Mouse (Mus musculus): ENCODE measurements around the gene Snx9. TPM values are rescaled to one million over a fixed set of nuclear protein-coding genes. Genes with fewer than 3 reads are reported as not detected.

The Snx9 gene
- total and polyA plus RNA-seq, 2 experiments: 19.7 to 30.5 TPM

- TF ChIP-seq CTCF (IDR thresholded peaks at IDR 0.05; ENCODE audit: low read depth, low read length) (no peak), POLR2A (IDR thresholded peaks at IDR 0.05; ENCODE audit: extremely low read depth, insufficient read depth, low read length) (no peak)
- 50% methylated on average over 7 of the region's 7 CpGs for WGBS
- DNase-seq (ENCODE audit: extremely low read depth, low read depth, low spot score): peak; percentile 92
- H3K27me3 ChIP-seq (ENCODE audit: control insufficient read depth, insufficient read depth, low read length): no peaks in the 10 kb centered on the region
- H3K9ac ChIP-seq (ENCODE audit: low read depth, low read length): no peak overlapping the region
- peaks cover 12% of the 10 kb centered on the region for H3K4me1 ChIP-seq (ENCODE audit: control insufficient read depth, insufficient read depth, low read length)
- H3K36me3 ChIP-seq (ENCODE audit: control insufficient read depth, insufficient read depth, low read length): no peaks in the 10 kb centered on the region
- H3K27ac ChIP-seq (replicated peaks; ENCODE audit: insufficient read depth, low read depth, low read length): no peak overlapping the region
- peaks cover 22% of the 10 kb centered on the region for H3K79me2 ChIP-seq (ENCODE audit: control insufficient read depth, insufficient read depth, low read length)
- H3K4me3 ChIP-seq (ENCODE audit: insufficient read depth, low read depth, low read length): no peak overlapping the region
Measured at GRCm38 (mm10) chr17:5868319-5869031, 27.3 kb downstream of the Snx9 start.

DNA sequence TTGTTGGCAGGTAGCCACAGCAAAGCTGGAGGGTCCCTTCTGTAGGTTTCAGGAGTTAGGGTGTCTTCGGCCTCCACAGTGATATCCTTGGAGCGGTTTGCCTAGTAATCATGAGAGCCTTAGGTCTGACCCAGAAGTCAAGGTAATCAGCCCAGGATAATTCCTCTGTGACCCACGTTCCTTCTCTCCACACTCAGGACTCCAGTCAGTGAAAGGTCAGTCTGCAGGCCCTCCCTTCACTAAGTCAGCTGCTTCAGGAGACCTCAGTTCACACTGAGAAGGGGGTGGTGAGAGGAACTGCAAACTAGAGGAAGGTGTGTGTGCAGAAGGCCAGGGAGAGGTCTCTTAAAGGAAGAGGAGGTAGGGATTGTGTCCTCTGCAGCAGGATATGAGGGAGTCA is 28.3 kb downstream of the Snx9 start:
- H3K36me3 ChIP-seq (ENCODE audit: control insufficient read depth, insufficient read depth, low read length): no peaks in the 10 kb centered on the region
- peaks cover 22% of the 10 kb centered on the region for H3K79me2 ChIP-seq (ENCODE audit: control insufficient read depth, insufficient read depth, low read length)
- TF ChIP-seq POLR2A (IDR thresholded peaks at IDR 0.05; ENCODE audit: extremely low read depth, insufficient read depth, low read length) (no peak), CTCF (IDR thresholded peaks at IDR 0.05; ENCODE audit: low read depth, low read length) (no peak)
- 81% methylated on average over 3 of the region's 3 CpGs for WGBS
- no peak overlapping the region for H3K27ac ChIP-seq (replicated peaks; ENCODE audit: insufficient read depth, low read depth, low read length)
- no peak overlapping the region for H3K4me3 ChIP-seq (ENCODE audit: insufficient read depth, low read depth, low read length)
- peaks cover 12% of the 10 kb centered on the region for H3K4me1 ChIP-seq (ENCODE audit: control insufficient read depth, insufficient read depth, low read length)
- no peaks in the 10 kb centered on the region for H3K27me3 ChIP-seq (ENCODE audit: control insufficient read depth, insufficient read depth, low read length)
- DNase-seq (ENCODE audit: extremely low read depth, low read depth, low spot score): no peak
- no peak overlapping the region for H3K9ac ChIP-seq (ENCODE audit: low read depth, low read length)

GRCm38 (mm10) chr17:5870002-5870401 is 28.9 kb downstream of the Snx9 start:
- no peak overlapping the region for H3K27ac ChIP-seq (replicated peaks; ENCODE audit: insufficient read depth, low read depth, low read length)
- H3K27me3 ChIP-seq (ENCODE audit: control insufficient read depth, insufficient read depth, low read length): no peaks in the 10 kb centered on the region
- no peak overlapping the region for H3K4me3 ChIP-seq (ENCODE audit: insufficient read depth, low read depth, low read length)
- H3K9ac ChIP-seq (ENCODE audit: low read depth, low read length): no peak overlapping the region
- TF ChIP-seq POLR2A (IDR thresholded peaks at IDR 0.05; ENCODE audit: extremely low read depth, insufficient read depth, low read length): no peak
- no peak for TF ChIP-seq CTCF (IDR thresholded peaks at IDR 0.05; ENCODE audit: low read depth, low read length)
- 98% methylated on average over 5 of the region's 5 CpGs for WGBS
- DNase-seq (ENCODE audit: extremely low read depth, low read depth, low spot score): no peak
- H3K79me2 ChIP-seq (ENCODE audit: control insufficient read depth, insufficient read depth, low read length): peaks cover 27% of the 10 kb centered on the region
- no peaks in the 10 kb centered on the region for H3K36me3 ChIP-seq (ENCODE audit: control insufficient read depth, insufficient read depth, low read length)
- peaks cover 12% of the 10 kb centered on the region for H3K4me1 ChIP-seq (ENCODE audit: control insufficient read depth, insufficient read depth, low read length)

DNA sequence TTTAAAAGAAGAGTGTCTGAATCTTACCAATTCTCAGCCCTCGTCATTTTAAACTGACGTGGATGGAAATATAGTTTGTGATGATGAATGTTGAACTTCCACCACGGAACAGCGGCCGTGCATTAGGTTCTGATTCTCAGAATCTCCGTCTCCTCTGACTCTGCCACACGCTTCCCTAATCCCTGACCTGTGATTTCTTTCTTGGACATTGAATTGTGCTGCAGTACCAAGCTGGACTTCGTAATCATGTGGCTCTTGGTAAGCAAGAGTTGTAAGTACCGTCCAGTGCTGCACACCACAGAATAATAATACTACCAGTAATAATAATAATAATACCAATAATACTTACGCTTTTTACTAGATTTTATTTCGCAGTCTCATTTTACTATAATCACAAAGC is 29.6 kb downstream of the Snx9 start:
- Histone ChIP-seq H3K36me3 (ENCODE audit: control insufficient read depth, insufficient read depth, low read length) (no peaks in the 10 kb centered on the region), H3K27me3 (ENCODE audit: control insufficient read depth, insufficient read depth, low read length) (no peaks in the 10 kb centered on the region), H3K27ac (replicated peaks; ENCODE audit: insufficient read depth, low read depth, low read length) (no peak overlapping the region), H3K4me1 (ENCODE audit: control insufficient read depth, insufficient read depth, low read length) (peaks cover 12% of the 10 kb centered on the region), H3K79me2 (ENCODE audit: control insufficient read depth, insufficient read depth, low read length) (peaks cover 33% of the 10 kb centered on the region), H3K9ac (ENCODE audit: low read depth, low read length) (no peak overlapping the region), H3K4me3 (ENCODE audit: insufficient read depth, low read depth, low read length) (no peak overlapping the region)
- WGBS: 94% methylated on average over 11 of the region's 11 CpGs
- no peak for DNase-seq (ENCODE audit: extremely low read depth, low read depth, low spot score)
- TF ChIP-seq POLR2A (IDR thresholded peaks at IDR 0.05; ENCODE audit: extremely low read depth, insufficient read depth, low read length) (no peak), CTCF (IDR thresholded peaks at IDR 0.05; ENCODE audit: low read depth, low read length) (no peak)

DNA sequence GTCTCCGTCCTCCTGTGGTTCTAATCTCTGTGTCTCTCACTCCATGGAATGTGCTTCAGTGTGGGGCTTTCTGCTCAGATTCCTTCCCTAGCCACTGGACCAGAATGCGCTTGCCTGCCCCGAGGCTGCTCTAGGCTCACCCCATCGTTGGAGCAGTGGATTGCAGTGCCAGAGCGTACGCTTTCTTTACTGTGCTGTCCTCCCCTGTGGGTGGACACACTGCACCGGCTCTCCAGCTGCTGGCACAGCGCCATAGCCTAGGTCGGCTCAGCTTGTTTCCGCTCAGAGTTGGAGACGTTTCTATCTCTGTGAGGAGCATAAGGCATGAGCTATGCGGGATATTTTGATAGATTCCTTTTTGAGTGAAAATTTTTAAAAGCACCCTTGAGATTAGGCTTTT is 31.4 kb downstream of the Snx9 start:
- peaks cover 12% of the 10 kb centered on the region for H3K4me1 ChIP-seq (ENCODE audit: control insufficient read depth, insufficient read depth, low read length)
- WGBS: 27% methylated on average over 12 of the region's 12 CpGs
- TF ChIP-seq CTCF (IDR thresholded peaks at IDR 0.05; ENCODE audit: low read depth, low read length): no peak
- TF ChIP-seq POLR2A (IDR thresholded peaks at IDR 0.05; ENCODE audit: extremely low read depth, insufficient read depth, low read length): no peak

GRCm38 (mm10) chr17:5874565-5874964 is 33.4 kb downstream of the Snx9 start:
- no peak for DNase-seq (ENCODE audit: extremely low read depth, low read depth, low spot score)
- Histone ChIP-seq H3K36me3 (ENCODE audit: control insufficient read depth, insufficient read depth, low read length) (no peaks in the 10 kb centered on the region), H3K9ac (ENCODE audit: low read depth, low read length) (no peak overlapping the region), H3K4me3 (ENCODE audit: insufficient read depth, low read depth, low read length) (no peak overlapping the region), H3K27ac (replicated peaks; ENCODE audit: insufficient read depth, low read depth, low read length) (no peak overlapping the region), H3K27me3 (ENCODE audit: control insufficient read depth, insufficient read depth, low read length) (no peaks in the 10 kb centered on the region), H3K79me2 (ENCODE audit: control insufficient read depth, insufficient read depth, low read length) (peaks cover 37% of the 10 kb centered on the region), H3K4me1 (ENCODE audit: control insufficient read depth, insufficient read depth, low read length) (peaks cover 2% of the 10 kb centered on the region)
- WGBS: 98% methylated on average over 1 of the region's 1 CpGs
- TF ChIP-seq CTCF (IDR thresholded peaks at IDR 0.05; ENCODE audit: low read depth, low read length) (no peak), POLR2A (IDR thresholded peaks at IDR 0.05; ENCODE audit: extremely low read depth, insufficient read depth, low read length) (no peak)

More for the DNA sequence above, 31.4 kb downstream of the Snx9 start:
- DNase-seq (ENCODE audit: extremely low read depth, low read depth, low spot score): peak; percentile 37
- Histone ChIP-seq H3K9ac (ENCODE audit: low read depth, low read length) (peak overlapping the region; percentile 39; the same call in 1 of the 2 replicates), H3K79me2 (ENCODE audit: control insufficient read depth, insufficient read depth, low read length) (peaks cover 44% of the 10 kb centered on the region), H3K4me3 (ENCODE audit: insufficient read depth, low read depth, low read length) (no peak overlapping the region), H3K27ac (replicated peaks; ENCODE audit: insufficient read depth, low read depth, low read length) (no peak overlapping the region), H3K27me3 (ENCODE audit: control insufficient read depth, insufficient read depth, low read length) (no peaks in the 10 kb centered on the region), H3K36me3 (ENCODE audit: control insufficient read depth, insufficient read depth, low read length) (no peaks in the 10 kb centered on the region)
